Mouse (Mus musculus) embryonic facial prominence, embryonic 11.5 days (tissue): ENCODE results near the gene Commd6. TPM values are rescaled to one million over a fixed set of nuclear protein-coding genes. Genes with fewer than 3 reads are reported as not detected.

Experiments
- ATAC-seq: fragments of 200-750 bp; cut with Nextera tagmentation; replicated peaks from 2 replicates; pipeline ENCODE4 v1.8.0; 2017; ENCODE audit warnings: low read depth; ENCODE audit not compliant: insufficient number of reproducible peaks, low FRiP score, low TSS enrichment
- DNase-seq: peaks from one replicate; pipeline ENCODE4 v3.0.0-alpha.2; 2015; ENCODE audit warnings: low spot score
- H3K27ac ChIP-seq: fragments of 300-500 bp; sonication (generic); replicated peaks from 2 replicates; pipeline ENCODE4 v1.5.1; 2014; ENCODE audit warnings: mild to moderate bottlenecking, low read depth, low read length, control low read depth
- H3K27me3 ChIP-seq: fragments of 300-500 bp; sonication (generic); 2 replicates; pipeline ENCODE4 v1.6.1; 2014; ENCODE audit warnings: mild to moderate bottlenecking, low read length, moderate library complexity, mixed read lengths; ENCODE audit not compliant: control insufficient read depth, insufficient read depth
- H3K36me3 ChIP-seq: fragments of 300-500 bp; sonication (generic); replicated peaks from 2 replicates; pipeline ENCODE4 v1.6.1; 2014; ENCODE audit warnings: low read depth, mild to moderate bottlenecking, low read length, moderate library complexity, mixed read lengths; ENCODE audit not compliant: control insufficient read depth, insufficient read depth
- H3K4me1 ChIP-seq: fragments of 300-500 bp; sonication (generic); 2 replicates; pipeline ENCODE4 v1.6.1; 2014; ENCODE audit warnings: low read length, mixed read lengths; ENCODE audit not compliant: control insufficient read depth, insufficient read depth
- H3K4me2 ChIP-seq: fragments of 300-500 bp; sonication (generic); 2 replicates; pipeline ENCODE4 v1.6.1; 2014; ENCODE audit warnings: low read depth, mild to moderate bottlenecking, control low read depth, low read length, moderate library complexity
- H3K4me3 ChIP-seq: fragments of 300-500 bp; sonication (generic); 2 replicates; pipeline ENCODE4 v1.5.1; 2014; ENCODE audit warnings: low read depth, low read length, control low read depth
- H3K9ac ChIP-seq: fragments of 300-500 bp; sonication (generic); replicated peaks from 2 replicates; pipeline ENCODE4 v1.6.1; 2014; ENCODE audit warnings: mild to moderate bottlenecking, control low read depth, low read length
- H3K9me3 ChIP-seq: fragments of 300-500 bp; sonication (generic); replicated peaks from 2 replicates; pipeline ENCODE4 v1.6.1; 2016; ENCODE audit warnings: mild to moderate bottlenecking, low read length, inconsistent platforms, mixed read lengths; ENCODE audit not compliant: control insufficient read depth
- WGBS: fragments of 180-500 bp; shearing (Covaris S2); extraction: QIAGEN DNeasy Blood & Tissue Kit; methylation state at CpG from one replicate; pipeline ENCODE4 v1.1.7; 2014; 5-methylcytosine and 5-hydroxymethylcytosine counted together
- polyA plus RNA-seq: library from polyadenylated mRNA; unstranded; fragments of >200 nt; fragmentation: Nextera tagmentation; extraction: Ambion mirVana; gene quantifications from 2 replicates; pipeline ENCODE4 v1.2.1, GENCODE M21; 2014

Commd6 gene
- polyA plus RNA-seq, 1 experiment from 2014 or later, result 97.7 TPM

DNA sequence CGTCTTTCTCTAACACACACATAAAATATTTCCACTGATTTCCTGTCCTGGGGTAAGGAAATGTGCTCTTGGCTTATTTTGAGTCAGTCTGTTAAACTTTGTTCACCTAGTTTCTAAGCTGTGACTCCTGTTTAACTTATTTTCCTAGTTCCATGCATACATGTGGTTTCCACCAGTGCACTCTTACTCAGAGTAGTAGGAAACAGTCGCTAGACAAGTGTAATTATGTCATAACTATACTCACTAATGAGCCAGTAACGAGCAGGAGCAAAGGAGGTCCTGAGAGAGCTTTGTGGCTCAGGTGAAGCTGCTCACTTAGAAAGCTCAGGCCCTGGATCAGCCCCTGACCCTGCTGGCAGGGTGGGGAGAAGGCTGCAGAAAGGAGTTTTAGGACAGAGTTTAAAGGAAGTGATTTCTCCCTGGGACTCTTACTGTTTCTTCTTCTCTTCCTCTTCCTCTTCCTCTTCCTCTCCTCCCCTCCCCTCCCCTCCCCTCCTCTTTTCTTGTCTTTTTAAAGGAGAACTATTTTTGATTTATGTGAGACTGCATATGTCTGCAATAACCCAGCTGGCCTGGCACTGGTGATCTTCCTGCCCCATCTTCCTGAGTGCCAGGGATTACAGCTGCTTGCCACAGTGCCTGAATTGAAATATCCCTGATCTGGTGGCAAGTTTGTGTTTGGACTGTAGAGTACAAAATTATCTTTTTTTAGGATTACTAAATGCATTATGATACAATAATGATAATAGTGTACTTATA, 21.3 kb upstream of the Commd6 start:
- Histone ChIP-seq H3K9me3 (no peaks in the 10 kb centered on the region), H3K36me3 (no peaks in the 10 kb centered on the region), H3K9ac (no peak overlapping the region), H3K4me3 (no peak overlapping the region), H3K4me1 (no peaks in the 10 kb centered on the region), H3K27me3 (no peaks in the 10 kb centered on the region), H3K27ac (no peak overlapping the region), H3K4me2 (no peak overlapping the region)
- DNase-seq (no peak), ATAC-seq (no peak)
- WGBS, result 63% methylated on average over 3 of the region's 3 CpGs

DNA sequence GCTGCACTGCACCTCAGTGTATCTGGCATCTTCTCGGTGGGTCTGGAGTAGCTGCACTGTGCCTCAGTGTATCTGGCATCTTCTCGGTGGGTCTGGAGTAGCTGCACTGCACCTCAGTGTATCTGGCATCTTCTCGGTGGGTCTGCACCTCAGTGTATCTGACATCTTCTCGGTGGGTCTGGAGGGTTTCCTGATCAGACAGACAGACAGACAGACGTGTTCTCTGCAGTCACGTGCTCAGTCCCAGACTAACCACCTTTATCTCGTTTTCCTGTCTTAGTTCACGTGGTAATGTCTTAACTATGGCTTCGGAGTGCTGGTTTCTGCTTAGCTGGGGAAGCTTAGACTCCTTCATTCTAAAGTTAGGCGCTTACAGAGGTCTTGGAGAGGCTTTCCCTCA, 15.8 kb upstream of the Commd6 start:
- no peak for DNase-seq
- 83% methylated on average over 10 of the region's 10 CpGs for WGBS

DNA sequence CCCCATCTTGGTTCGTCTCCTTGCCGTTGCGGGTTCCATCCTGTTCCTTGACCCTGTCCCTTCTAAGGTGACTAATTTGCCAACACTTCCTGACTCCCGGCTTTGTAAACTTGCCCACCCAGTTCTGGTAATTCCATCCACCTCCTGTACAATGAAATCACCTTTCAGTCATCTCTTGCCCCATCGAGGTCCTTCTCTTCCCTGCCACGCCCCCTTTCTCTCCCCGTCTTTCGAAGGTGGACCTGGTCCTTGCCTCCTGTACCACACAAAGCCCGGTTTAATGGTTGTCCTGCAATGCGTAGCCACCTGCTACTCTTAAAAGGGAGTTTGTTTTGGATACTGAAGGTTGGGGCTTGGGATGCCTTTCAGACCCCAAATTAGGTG, 14.0 kb upstream of the Commd6 start:
- DNase-seq (peak; percentile 48), ATAC-seq (no peak; the same call in 1 of the 2 replicates)
- peak overlapping the region; percentile 81 for H3K9ac ChIP-seq
- no peaks in the 10 kb centered on the region for H3K27me3 ChIP-seq
- H3K27ac ChIP-seq, result no peak overlapping the region
- peak overlapping the region; percentile 82 for H3K4me2 ChIP-seq
- no peaks in the 10 kb centered on the region for H3K9me3 ChIP-seq
- WGBS, result under 1% methylated on average over 10 of the region's 10 CpGs
- H3K36me3 ChIP-seq, result no peaks in the 10 kb centered on the region
- no peaks in the 10 kb centered on the region for H3K4me1 ChIP-seq
- H3K4me3 ChIP-seq, result peak overlapping the region; percentile 99

More for the DNA sequence above, 15.8 kb upstream of the Commd6 start:
- H3K36me3 ChIP-seq, result no peaks in the 10 kb centered on the region
- no peaks in the 10 kb centered on the region for H3K9me3 ChIP-seq
- H3K9ac ChIP-seq, result no peak overlapping the region
- ATAC-seq, result no peak
- H3K4me1 ChIP-seq, result no peaks in the 10 kb centered on the region
- no peak overlapping the region for H3K4me3 ChIP-seq
- H3K27me3 ChIP-seq, result no peaks in the 10 kb centered on the region
- H3K4me2 ChIP-seq, result no peak overlapping the region
- H3K27ac ChIP-seq, result no peak overlapping the region

DNA sequence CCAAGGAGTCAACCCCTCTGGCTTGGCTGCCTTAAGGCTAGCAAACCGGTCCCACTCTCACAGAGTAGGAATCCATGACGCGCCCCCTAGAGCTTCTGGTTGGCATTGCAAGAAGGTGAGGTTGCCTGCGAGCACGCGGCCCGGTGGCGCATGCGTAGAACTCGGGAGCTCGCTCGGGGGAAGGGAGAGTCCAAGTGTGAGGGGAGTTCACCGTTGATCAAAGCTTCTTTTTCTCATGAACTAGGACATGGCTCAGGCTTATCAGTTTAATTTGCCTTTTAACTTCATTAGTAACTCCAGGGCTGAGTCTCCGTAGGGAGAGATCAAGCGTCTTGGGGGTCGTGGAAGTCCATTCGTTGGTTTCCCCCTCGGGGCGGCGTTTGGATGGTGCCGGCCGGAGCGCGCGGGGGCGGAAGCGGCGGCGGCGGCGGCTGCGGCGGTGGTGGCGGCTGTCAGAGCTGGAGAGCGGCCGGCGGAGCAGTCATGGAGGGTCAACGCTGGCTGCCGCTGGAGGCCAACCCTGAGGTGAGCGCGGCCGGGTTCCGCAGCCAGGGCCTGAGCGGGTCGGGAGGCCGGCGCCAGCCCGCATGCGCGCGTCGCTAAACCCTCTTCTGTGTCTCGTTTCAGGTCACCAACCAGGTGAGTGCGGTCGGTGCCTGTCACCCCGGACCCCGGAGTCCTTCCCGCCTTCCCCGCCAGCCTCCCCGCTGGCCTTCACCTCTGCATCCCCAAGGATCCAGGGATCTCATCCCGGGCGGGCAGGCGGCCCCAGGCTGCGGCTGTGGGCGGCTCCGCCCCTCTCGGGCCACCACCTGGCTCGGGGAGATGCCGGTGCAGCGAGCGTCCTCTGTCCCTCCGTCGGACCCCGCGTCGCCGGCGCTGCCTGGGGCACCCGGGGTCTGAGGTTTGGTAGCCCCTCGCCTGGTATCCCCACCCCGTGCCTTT, 13.4 kb upstream of the Commd6 start, which contains the start of gene Uchl3:
TSS of gene Uchl3 (plus strand) at position 387 of the 945 bp plus-strand sequence.
- Histone ChIP-seq H3K27me3 (no peaks in the 10 kb centered on the region), H3K9ac (peak within 1 kb of the TSS; percentile 81), H3K4me2 (peak within 1 kb of the TSS; percentile 82), H3K36me3 (no peaks in the 10 kb centered on the region), H3K9me3 (no peaks in the 10 kb centered on the region), H3K4me1 (no peaks in the 10 kb centered on the region), H3K27ac (no peak within 1 kb of the TSS), H3K4me3 (peak within 1 kb of the TSS; percentile 99)
- DNase-seq (peak; percentile 98), ATAC-seq (peak; percentile 85)
- under 1% methylated on average over 79 of the region's 81 CpGs for WGBS

DNA sequence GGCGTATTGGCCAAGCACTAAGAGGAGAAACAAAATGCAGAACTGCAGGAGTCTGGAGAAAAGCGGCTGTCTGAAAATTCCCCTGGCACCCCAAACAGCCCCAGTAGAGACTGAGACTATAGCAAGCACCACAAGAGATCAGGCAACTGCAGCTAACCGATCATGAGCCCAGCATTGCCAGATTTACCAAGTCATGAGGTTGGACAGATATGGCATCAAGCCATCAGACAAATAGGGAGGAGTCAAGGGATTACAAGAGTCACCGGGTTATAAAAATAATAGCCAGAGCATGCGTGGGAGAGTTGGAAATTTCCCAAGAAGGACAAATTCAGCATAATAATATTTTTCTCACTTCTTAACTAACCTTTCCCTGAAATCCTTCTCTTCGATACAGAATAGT, 12.1 kb upstream of the Commd6 start:
- H3K27ac ChIP-seq, result no peak overlapping the region
- ATAC-seq (no peak), DNase-seq (no peak)
- H3K27me3 ChIP-seq, result no peaks in the 10 kb centered on the region
- no peak overlapping the region for H3K4me2 ChIP-seq
- WGBS, result 90% methylated on average over 6 of the region's 6 CpGs
- H3K4me1 ChIP-seq, result no peaks in the 10 kb centered on the region
- no peaks in the 10 kb centered on the region for H3K9me3 ChIP-seq
- H3K36me3 ChIP-seq, result no peaks in the 10 kb centered on the region
- H3K9ac ChIP-seq, result no peak overlapping the region
- no peak overlapping the region for H3K4me3 ChIP-seq

DNA sequence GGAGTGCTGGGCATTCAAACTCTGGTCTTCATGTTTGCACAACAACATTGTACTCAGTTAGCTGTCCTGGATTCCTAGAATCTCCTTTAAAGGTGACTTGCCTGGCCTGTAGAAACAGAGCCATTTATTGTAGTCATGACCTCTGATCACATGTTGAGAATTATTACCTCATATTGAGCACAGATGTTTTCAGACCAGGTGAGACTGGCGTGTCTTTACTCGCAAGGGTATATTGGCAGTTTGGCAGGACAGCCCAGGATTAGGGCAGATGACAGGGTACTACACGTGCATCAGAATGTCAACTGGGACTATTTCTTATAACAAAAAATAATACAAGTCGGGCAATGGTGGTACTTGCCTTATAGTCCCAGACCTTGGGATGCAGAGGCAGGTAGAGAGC, 10.1 kb upstream of the Commd6 start:
- no peak overlapping the region for H3K4me3 ChIP-seq
- 78% methylated on average over 4 of the region's 4 CpGs for WGBS
- no peaks in the 10 kb centered on the region for H3K4me1 ChIP-seq
- no peak overlapping the region for H3K4me2 ChIP-seq
- H3K9ac ChIP-seq, result no peak overlapping the region
- DNase-seq (no peak), ATAC-seq (no peak)
- H3K27ac ChIP-seq, result no peak overlapping the region
- H3K9me3 ChIP-seq, result no peaks in the 10 kb centered on the region
- no peaks in the 10 kb centered on the region for H3K27me3 ChIP-seq
- no peaks in the 10 kb centered on the region for H3K36me3 ChIP-seq

DNA sequence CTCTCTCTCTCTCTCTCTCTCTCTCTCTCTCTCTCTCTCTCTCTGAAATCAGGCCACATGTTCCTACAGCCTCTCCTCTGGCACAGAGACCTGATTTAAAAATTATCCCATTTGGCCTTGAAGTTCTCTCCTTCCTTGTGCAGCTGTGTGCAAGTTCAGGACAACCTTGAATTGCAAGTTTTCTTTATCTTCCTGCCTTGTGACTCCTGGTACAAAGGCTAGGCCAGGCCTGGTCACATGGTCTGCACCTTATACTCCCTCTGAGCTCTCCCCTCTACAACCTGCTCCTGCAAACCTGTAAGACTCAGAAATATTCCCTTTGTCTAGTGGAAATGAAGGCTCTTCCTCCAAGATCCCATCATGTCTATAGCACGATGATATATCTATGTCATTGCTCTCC, 4.5 kb upstream of the Commd6 start:
- no peaks in the 10 kb centered on the region for H3K36me3 ChIP-seq
- ATAC-seq (no peak), DNase-seq (no peak)
- no peak overlapping the region for H3K4me3 ChIP-seq
- no peak overlapping the region for H3K9ac ChIP-seq
- H3K9me3 ChIP-seq, result no peaks in the 10 kb centered on the region
- H3K27me3 ChIP-seq, result no peaks in the 10 kb centered on the region
- no peak overlapping the region for H3K4me2 ChIP-seq
- no peak overlapping the region for H3K27ac ChIP-seq
- 88% methylated on average over 1 of the region's 1 CpGs for WGBS
- H3K4me1 ChIP-seq, result no peaks in the 10 kb centered on the region

DNA sequence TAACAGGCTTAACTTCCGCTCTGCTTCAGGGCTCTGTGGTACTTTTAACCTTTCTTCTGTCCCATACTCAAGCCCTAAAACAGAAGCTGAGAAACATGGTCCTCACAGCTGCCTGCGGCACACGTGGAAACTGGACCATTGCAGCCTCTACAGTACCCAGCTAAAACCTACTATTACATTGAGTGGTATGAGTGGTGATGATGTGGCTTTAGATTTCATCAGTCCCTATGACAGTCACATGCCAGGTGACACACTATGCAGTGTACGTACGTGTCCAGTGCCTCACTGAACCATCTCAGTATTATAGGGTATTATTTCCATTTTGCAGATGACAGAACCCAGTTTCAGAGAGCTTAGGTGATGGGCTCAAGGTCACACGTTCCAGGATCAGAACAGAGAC, 3.1 kb downstream of the Commd6 start:
- 92% methylated on average over 6 of the region's 6 CpGs for WGBS
- no peak overlapping the region for H3K27ac ChIP-seq
- H3K4me3 ChIP-seq, result no peak overlapping the region
- DNase-seq (no peak), ATAC-seq (no peak)
- H3K9me3 ChIP-seq, result no peaks in the 10 kb centered on the region
- H3K27me3 ChIP-seq, result no peaks in the 10 kb centered on the region
- no peaks in the 10 kb centered on the region for H3K36me3 ChIP-seq
- no peak overlapping the region for H3K4me2 ChIP-seq
- no peaks in the 10 kb centered on the region for H3K4me1 ChIP-seq
- H3K9ac ChIP-seq, result no peak overlapping the region
